Mouse (Mus musculus): ENCODE data around the gene Rfng.

DNA sequence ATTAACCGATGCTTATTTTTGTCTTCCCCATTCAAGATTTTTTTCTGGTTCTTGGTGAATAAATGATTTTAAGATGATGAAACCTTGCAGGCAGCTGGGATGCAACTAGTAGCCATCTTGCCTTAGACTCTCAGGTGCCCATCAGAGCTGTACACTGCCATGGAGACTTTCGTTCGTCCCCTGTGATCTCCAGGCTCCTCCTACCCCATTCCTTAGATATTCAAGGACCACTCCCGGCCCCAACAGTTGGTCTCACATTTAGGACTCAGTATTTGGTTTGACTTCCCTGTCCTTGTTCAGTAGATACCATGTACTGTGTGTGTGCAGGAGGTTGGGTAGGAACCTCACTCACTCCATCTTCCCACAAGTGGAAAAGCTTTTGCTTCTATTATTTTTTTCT is 20.8 kb upstream of the Rfng start:
- TF ChIP-seq CTCF (IDR thresholded peaks at IDR 0.05; ENCODE audit: low read depth) (no peak), EP300 (IDR thresholded peaks at IDR 0.05; ENCODE audit: low read depth) (no peak)

Measured in liver, embryonic 14.5 days (tissue).